Mouse (Mus musculus) right cerebral cortex, adult 2 months (tissue): Measurements from ENCODE around the gene Tagap1.
"Not testable (repeated sequence)": the region's sequence is repeated elsewhere in the genome, so short reads cannot be mapped to it uniquely, and the experiment has no call there.

Source experiments
- DNase-seq, 2 experiments: peaks; one replicate each; pipeline ENCODE4 v3.0.0; 2021 to 2022; ENCODE audit warnings: low spot score in 2 of 2

Tagap1 gene

GRCm38 (mm10) chr17:6960776-6961175 is at the start of gene Tagap1:
Gene Tagap1, minus strand, starts transcription at chr17:6961156.
- DNase-seq = peak in 1 of 2 experiments; percentile 49

- DNase-seq = not testable (repeated sequence)
Observed at GRCm38 (mm10) chr17:7009901-7010300, 48.9 kb upstream of the Tagap1 start.

GRCm38 (mm10) chr17:7009440-7009839 is 48.5 kb upstream of the Tagap1 start:
- not testable (repeated sequence) for DNase-seq

GRCm38 (mm10) chr17:7008885-7009284 is 47.9 kb upstream of the Tagap1 start:
- not testable (repeated sequence) for DNase-seq

DNA sequence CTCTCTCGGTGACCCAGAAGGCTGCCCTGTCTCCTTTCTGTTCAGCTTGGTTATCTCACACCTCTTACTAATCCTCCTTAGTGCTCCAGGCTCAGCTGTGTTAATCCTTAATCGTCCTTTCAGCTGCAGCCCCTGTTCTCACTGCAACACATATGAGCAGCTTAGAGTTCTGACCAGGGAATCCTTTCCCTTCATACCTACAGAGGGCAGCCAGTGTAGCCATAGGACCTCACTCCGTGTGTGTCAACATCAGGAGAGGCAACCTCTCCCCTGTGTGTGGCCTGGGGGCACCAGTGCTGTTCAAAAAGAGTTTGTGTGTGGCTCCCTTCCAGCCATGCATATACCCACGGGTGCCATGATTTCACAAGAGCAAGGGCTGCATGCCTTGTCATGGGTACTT is 44.7 kb upstream of the Tagap1 start:
- DNase-seq = not testable (repeated sequence)

DNA sequence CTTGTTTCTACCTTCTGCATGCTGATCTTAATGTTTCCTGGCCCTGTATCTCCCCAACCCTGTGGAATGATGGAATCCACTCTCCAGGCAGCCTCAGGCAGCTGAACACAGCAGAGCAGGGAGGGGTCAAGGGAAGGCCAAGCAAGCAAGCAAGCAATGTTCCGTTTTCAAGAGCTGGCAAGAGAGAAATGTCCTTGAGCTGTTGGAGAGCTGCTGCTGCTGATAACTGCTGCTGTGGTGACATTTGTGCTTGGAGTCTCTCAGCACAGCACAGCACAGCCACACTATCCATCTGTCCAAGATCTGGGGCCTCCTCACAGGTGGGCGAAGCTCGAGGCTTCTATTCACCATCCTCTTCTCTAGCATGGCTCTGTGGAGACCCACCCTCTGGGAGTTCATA is 42.4 kb upstream of the Tagap1 start:
- DNase-seq = not testable (repeated sequence)

- DNase-seq = not testable (repeated sequence)
Observed at GRCm38 (mm10) chr17:7001790-7002585, 41.0 kb upstream of the Tagap1 start.

DNA sequence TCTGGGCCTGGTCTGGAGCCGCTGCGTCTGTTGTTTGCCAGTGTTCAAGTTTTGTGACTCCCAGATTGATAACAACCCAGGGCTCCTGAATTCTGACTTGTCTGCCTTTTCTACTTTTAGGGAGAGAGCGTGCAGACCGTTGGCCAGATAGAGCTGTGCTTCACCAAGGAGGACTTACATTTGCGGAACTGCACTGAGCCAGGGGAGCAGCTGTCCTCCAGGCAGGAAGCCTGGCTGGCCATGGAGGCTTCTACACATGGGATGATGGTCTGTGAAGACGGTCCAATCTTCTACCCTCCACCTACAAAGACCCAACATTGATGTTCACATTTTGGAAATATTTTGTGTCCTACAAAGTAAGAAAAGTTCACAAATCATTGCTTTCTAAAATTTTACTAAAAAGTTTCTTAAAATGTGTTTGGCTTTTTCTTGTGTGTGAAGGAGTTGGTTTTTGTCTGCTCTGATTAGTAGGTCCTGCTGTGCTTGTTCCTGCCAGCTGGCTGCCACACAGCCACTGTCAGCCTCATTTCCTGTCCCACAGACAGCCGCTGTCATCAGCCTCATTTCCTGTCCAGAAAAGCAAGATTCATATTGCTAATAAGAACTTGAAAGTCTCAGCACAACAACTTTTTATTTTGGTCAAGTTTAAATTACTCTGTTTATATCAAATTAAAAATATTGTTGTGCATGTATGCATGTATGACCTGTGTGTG is 37.0 kb upstream of the Tagap1 start:
- not testable (repeated sequence) for DNase-seq

GRCm38 (mm10) chr17:6996826-6997225 is 35.9 kb upstream of the Tagap1 start:
- DNase-seq = not testable (repeated sequence)

DNA sequence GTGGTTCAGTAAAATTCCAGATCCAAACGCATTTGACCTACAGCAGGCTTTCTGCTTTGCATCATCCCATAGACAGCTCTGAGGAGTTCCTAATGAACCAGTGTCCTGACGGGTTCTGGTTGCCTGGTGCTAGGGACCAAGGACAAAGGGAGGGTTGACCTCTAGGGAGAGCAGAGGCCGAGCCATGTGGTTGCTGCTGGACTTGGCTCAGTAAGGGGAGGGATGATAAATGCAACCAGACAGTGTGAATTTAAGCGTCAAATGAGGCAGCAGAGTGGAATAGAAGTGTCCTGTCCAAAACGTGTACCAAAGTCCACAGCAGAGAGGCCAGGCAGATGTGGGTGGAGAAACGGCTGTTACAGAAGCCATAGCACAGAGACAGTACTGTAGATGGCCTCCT is 34.5 kb upstream of the Tagap1 start:
- DNase-seq = not testable (repeated sequence)

- not testable (repeated sequence) for DNase-seq
Observed at GRCm38 (mm10) chr17:6986118-6986517, 25.2 kb upstream of the Tagap1 start.

DNA sequence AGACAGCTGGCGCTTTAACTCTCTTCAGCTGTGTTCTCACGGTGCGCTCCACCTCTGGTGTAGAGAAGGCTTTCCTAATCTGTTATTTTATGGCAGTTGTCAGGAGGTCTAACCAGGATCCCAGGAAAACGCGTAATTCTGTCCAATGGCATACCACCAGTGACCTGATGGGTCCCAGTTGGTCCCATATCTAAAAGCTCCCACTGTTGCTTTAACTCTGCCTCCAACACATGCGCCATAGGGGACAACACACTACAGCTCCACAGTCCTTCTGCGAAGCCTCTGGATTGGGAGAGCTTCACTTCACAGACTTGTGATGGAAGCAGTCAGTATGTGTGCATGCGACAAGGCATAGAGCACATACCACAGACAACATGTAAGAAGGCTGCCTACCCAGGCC is 19.2 kb upstream of the Tagap1 start:
- not testable (repeated sequence) for DNase-seq

DNA sequence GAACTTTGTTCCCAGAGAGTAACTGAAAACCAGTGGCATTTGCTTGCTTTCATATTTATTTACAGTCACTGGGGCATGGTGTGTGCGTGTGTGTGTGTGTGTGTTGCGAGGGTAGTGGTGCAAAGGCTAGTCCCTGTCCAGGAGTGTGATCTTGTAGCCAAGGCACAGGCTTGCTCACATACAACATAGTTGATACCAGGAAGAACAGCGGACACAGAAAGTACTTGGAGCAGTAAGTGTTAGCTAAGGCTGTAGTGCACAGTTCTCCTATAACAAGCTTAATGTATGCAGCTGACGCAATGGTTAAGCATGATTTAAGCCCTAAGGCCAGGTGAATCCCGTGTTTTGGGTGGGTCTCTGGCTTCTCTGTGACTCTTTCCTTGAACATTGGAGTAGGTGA is 18.4 kb upstream of the Tagap1 start:
- DNase-seq = not testable (repeated sequence)

DNA sequence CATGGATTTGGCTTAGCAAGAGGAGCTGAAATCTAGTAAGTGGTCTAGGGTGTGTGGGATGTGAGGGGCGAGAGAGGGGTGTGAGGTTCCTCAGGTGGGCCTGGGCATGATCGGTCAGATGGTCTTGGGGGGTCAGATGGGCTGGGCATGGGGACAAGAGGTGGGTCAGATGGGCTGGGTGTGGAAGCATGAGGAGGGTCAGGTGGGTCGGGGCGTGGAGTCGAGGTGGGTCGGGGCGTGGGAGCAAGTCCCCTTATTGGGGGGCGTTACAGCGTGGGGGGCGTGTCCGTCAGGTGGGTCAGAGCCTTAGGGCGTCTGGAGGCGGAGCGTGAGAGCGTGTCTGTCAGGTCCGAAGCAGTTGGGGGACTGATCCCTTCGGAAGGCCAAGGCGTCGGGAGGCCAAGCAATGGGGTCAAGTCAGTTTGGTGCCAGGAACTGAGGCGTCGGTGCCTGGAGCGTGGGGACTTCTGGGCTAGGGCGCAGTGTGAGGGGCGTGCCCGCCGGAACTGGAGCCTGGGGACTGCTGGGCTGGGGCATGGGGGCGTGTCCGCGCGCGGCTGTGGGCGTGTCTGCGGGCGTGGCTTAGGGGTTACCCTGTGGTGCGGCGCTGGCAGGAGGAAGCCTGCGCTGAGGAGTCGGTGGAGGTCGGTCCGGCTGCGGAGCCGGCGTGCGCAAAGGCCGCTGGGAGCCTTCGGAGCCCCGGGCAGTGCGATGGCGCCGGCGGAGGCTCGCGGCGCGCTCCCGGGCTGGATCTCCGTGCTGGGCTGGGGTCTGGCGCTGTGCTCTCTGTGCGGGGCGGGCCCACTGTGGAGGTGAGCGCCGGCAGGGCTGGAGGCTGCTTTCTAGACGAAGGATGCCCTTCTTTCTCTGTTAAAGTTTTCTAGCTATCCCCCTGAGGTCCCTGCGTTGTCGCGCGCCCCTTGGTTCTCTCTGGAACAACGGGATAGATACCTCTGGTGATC is 17.6 kb upstream of the Tagap1 start, which contains the start of gene Gm49721:
Gm49721 (plus strand) TSS at position 618 of the 962 bp plus-strand sequence.
- peak; percentile 27 to 60 for DNase-seq

- DNase-seq = not testable (repeated sequence)
Observed at GRCm38 (mm10) chr17:6974985-6975384, 14.0 kb upstream of the Tagap1 start.

DNA sequence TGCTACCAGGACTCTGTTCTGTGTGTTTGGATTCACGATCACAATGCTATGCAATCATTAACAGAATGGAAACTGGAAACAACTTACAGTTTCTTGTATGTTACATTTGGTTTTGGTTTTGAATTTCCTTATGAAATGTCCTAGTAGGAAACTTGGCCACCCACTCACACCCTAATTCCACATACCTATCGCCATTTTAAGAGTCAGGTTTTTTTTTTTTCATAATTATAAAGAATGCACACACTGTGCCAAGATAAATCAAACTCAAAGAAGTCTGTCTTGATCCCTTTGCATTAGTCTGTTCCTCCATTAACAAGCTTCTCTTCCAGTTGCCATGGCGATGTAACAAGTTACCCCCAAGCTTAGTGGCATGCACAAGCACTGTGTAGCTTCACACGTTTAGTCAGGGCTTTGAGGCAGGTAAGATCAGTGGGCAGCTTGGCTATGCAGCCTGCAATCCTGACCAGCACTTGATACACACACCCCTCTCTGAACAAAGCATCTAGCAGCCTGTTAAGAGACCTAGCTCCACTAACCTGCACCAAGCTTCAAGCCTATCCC is 12.0 kb upstream of the Tagap1 start:
- not testable (repeated sequence) for DNase-seq

GRCm38 (mm10) chr17:6971238-6971637 is 10.3 kb upstream of the Tagap1 start:
- DNase-seq = not testable (repeated sequence)

DNA sequence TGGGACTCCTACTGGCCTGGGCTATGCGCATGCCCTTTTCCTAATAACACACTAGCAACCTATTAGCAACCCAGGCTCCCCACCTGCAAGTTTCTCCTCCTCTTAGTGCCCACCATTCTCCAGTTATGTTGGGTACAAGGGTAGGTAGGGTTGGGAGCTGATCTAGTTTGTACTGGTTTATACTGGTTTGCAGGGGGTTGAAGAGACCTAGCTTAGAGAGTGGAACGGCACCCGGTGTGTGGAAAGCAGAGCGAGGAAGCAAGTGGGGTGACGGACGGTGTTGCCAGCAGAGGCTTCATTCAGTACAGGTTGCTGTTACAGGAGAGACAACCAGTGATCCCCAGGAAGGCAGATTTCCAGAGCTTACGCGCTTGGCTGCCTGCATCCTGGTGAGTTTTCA is 9.4 kb upstream of the Tagap1 start, which contains the start of gene Rnaset2b:
Rnaset2b (plus strand) TSS at position 301 of the 400 bp plus-strand sequence.
- not testable (repeated sequence) for DNase-seq

DNA sequence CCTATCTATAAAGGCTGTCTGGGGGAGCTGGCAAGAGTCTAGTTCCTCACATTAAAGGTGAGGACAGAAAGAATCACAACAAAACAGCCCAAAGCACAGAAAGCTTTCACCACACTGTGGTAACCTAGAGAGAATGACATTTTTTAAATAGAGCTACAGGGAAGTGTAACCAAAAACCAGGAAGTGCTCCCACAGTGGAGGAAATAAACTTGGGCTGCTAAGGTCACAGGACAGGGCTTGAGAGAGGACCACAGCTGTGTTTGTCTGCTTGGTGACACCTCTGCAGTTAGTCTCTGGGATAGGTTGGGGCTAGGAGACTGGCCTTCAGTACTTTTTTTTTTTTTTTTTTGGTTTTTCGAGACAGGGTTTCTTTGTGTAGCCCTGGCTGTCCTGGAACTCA is 6.7 kb upstream of the Tagap1 start:
- not testable (repeated sequence) for DNase-seq

GRCm38 (mm10) chr17:6965364-6965763 is 4.4 kb upstream of the Tagap1 start:
- peak in 1 of 2 experiments; percentile 46 for DNase-seq

DNA sequence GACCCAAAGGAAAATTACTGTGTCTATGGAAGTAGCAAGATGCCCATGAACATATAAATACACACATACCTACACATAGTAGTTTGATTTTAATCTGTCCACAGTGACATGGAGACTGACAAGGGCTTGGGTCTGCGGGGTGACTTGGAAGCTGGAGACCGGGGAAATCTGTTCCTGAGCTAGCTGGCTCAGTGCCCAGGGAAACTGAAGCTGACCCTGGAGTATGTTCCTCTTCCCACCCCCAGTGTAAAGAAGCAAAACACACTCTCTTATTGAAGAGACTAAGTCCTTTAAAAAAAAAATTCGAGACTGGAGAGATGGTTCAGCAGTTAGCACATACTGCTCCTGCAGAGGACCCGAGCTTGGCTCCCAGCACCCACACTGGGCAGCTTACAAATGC is 2.0 kb upstream of the Tagap1 start:
- DNase-seq = not testable (repeated sequence)
